Mouse (Mus musculus) liver, embryonic 16.5 days (tissue): Measurements from ENCODE around the gene Gsdma3. TPM values are rescaled to one million over a fixed set of nuclear protein-coding genes. Genes with fewer than 3 reads are reported as not detected.
A peak's percentile ranks its signal among the peaks of the same experiment; 100 is the strongest.

Source experiments
- ATAC-seq: fragments of 200-750 bp; cut with Nextera tagmentation; 2 replicates; pipeline ENCODE4 v1.8.0; 2017; ENCODE audit warnings: low read depth, mild to moderate bottlenecking, moderate number of reproducible peaks, moderate library complexity
- H3K27ac ChIP-seq: fragments of 300-500 bp; sonication (generic); 2 replicates; pipeline ENCODE4 v1.5.1; 2014; ENCODE audit warnings: mild to moderate bottlenecking, low read length
- H3K27me3 ChIP-seq: fragments of 300-500 bp; sonication (generic); 2 replicates; pipeline ENCODE4 v1.6.1; 2014; ENCODE audit warnings: low read depth, low read length, mixed read lengths; ENCODE audit not compliant: control insufficient read depth, insufficient read depth
- H3K36me3 ChIP-seq: fragments of 300-500 bp; sonication (generic); 2 replicates; pipeline ENCODE4 v1.6.1; 2014; ENCODE audit warnings: mild to moderate bottlenecking; ENCODE audit not compliant: control insufficient read depth, insufficient read depth
- H3K4me1 ChIP-seq: fragments of 300-500 bp; sonication (generic); 2 replicates; pipeline ENCODE4 v1.6.1; 2014; ENCODE audit warnings: low read depth, low read length, mixed read lengths; ENCODE audit not compliant: control insufficient read depth
- H3K4me2 ChIP-seq: fragments of 300-500 bp; sonication (generic); 2 replicates; pipeline ENCODE4 v1.6.1; 2014; ENCODE audit warnings: low read depth, low read length, mixed read lengths
- H3K4me3 ChIP-seq: fragments of 300-500 bp; sonication (generic); 2 replicates; pipeline ENCODE4 v1.5.1; 2014; ENCODE audit warnings: low read depth, mild to moderate bottlenecking, low read length
- H3K9ac ChIP-seq: fragments of 300-500 bp; sonication (generic); 2 replicates; pipeline ENCODE4 v1.6.1; 2014; ENCODE audit warnings: low read depth, low read length
- H3K9me3 ChIP-seq: fragments of 300-500 bp; sonication (generic); replicated peaks from 2 replicates; pipeline ENCODE4 v1.6.1; 2016; ENCODE audit warnings: low read length; ENCODE audit not compliant: control insufficient read depth
- WGBS: fragments of 180-500 bp; shearing (Covaris S2); extraction: QIAGEN DNeasy Blood & Tissue Kit; methylation state at CpG from one replicate; pipeline ENCODE4 v1.1.7; 2014; ENCODE audit not compliant: insufficient replicate concordance; 5-methylcytosine and 5-hydroxymethylcytosine counted together
- polyA plus RNA-seq: library from polyadenylated mRNA; unstranded; fragments of >200 nt; fragmentation: Nextera tagmentation; extraction: Ambion mirVana; gene quantifications from 2 replicates; pipeline ENCODE4 v1.2.1, GENCODE M21; 2015

Gsdma3 gene
- polyA plus RNA-seq, 1 experiment from 2014 or later, result not detected

DNA sequence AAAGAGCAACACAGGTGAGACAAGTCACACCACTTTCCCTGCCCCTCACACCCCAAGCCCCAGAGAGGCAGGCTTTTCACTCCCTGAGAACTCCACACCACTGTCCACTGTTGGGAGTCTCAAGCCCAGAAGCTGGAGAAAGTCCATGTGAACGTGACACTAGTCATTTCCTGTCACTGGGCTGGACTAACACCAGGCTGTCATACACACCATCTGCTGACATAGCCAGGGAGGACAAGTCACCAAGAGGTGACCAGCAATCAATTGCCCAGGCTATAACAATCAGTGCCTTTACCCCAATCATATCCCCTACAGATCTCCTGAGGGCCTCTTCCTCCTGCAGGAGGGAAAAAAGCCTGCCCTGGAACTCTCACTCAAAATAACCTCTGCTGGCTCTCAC is 42.0 kb upstream of the Gsdma3 start:
- peaks cover 87% of the 10 kb centered on the region for H3K4me1 ChIP-seq
- H3K4me3 ChIP-seq, result peak overlapping the region; percentile 28
- peak overlapping the region; percentile 86 for H3K4me2 ChIP-seq
- no peaks in the 10 kb centered on the region for H3K27me3 ChIP-seq
- H3K36me3 ChIP-seq, result no peaks in the 10 kb centered on the region
- peak overlapping the region; percentile 46 for H3K9ac ChIP-seq
- ATAC-seq, result no peak
- H3K9me3 ChIP-seq, result no peaks in the 10 kb centered on the region
- peak overlapping the region; percentile 99 for H3K27ac ChIP-seq
- WGBS, result 16% methylated on average over 1 of the region's 1 CpGs

- Histone ChIP-seq H3K4me3 (peak overlapping the region; percentile 89), H3K9me3 (no peaks in the 10 kb centered on the region), H3K36me3 (no peaks in the 10 kb centered on the region), H3K4me1 (peaks cover 88% of the 10 kb centered on the region), H3K27ac (peak overlapping the region; percentile 99), H3K9ac (peak overlapping the region; percentile 94), H3K4me2 (peak overlapping the region; percentile 86), H3K27me3 (no peaks in the 10 kb centered on the region)
- WGBS, result 81% methylated on average over 6 of the region's 6 CpGs
- ATAC-seq, result no peak
Measured at GRCm38 (mm10) chr11:98584629-98585177, 41.5 kb upstream of the Gsdma3 start.

DNA sequence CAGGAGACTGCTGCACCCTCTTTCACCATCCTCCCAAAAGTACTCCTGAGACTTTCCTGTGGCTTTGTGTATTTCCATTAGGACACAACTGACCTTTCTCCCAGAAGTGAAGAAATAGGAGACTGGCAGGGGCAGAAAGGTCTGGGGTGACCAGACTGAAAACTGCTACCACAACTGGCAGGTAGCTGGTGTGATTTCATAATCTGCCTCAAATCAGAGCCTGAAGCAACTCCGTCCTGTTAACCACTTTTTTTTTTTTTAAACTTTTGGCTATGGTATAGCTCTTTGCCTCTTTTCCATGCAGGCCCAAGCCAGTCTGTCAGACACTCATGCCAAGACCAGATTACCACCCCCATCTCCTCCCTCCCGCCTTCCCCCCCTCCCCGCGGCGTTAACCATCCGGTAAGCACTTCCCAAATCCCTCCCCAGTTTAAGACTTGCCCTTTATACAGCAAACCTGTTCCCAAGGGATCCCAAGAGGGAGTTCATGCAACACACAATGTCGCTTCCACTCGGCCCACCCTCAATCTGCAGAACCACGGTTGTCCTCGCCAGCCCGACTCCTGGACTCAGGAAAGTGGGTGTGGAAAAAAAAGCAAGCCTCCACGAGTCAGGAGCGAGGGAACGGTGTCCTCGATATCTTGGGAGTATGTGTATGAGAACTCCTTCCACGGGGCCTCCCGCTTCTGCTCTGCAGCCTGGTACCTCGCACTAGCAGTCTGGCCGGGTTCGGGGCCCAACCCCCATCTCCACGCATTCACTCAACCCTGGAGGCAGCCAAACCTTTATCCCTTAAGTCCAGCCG is 39.9 kb upstream of the Gsdma3 start:
- Histone ChIP-seq H3K27me3 (no peaks in the 10 kb centered on the region; the same call in 1 of the 2 replicates), H3K27ac (peak overlapping the region; percentile 93), H3K4me3 (peak overlapping the region; percentile 89), H3K36me3 (no peaks in the 10 kb centered on the region), H3K4me1 (peaks cover 72% of the 10 kb centered on the region), H3K9ac (peak overlapping the region; percentile 94), H3K4me2 (peak overlapping the region; percentile 86), H3K9me3 (no peaks in the 10 kb centered on the region)
- no peak for ATAC-seq
- 1% methylated on average over 22 of the region's 22 CpGs for WGBS

DNA sequence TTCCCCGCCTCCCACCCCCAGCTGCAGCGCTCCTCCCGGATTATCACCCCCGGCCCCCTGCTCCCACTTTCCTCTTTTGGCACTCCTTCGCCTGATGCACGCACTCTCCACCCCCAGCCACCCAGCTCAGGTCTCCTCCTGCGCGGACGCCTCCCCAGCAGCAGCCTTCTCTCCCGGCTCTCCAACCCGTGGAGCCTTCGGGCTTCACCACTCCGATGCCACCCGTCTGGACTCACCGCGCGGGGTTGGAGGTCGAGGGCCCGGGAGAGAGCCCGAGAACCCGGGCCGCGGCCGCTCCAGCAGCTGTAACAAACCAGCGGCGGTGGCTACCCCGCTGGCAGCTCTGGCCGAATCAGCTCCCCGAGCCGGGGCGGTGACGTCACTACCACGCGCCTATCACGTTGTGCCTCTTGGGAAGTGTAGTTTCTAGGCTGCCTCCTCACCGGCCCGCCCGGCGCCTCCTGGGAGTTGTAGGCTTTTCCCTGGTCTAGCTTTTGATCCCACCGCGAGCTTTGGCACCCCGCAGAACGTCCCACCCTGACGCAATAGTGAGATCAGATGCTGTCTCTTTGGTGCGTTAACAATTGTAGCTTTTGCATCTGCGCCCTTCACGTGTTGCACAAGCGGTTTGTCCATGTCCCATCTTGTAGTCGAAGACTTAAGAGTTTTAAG is 39.1 kb upstream of the Gsdma3 start, which contains the start of gene Ormdl3:
Gene Ormdl3, minus strand, starts transcription at position 477 of the 672 bp plus-strand sequence.
- Histone ChIP-seq H3K36me3 (no peaks in the 10 kb centered on the region), H3K4me1 (peaks cover 66% of the 10 kb centered on the region), H3K9ac (peak within 1 kb of the TSS; percentile 94), H3K4me3 (peak within 1 kb of the TSS; percentile 89), H3K4me2 (peak within 1 kb of the TSS; percentile 86), H3K27ac (peak within 1 kb of the TSS; percentile 93), H3K9me3 (no peaks in the 10 kb centered on the region), H3K27me3 (no peaks in the 10 kb centered on the region; the same call in 1 of the 2 replicates)
- ATAC-seq, result peak; percentile 75
- WGBS, result under 1% methylated on average over 48 of the region's 49 CpGs

DNA sequence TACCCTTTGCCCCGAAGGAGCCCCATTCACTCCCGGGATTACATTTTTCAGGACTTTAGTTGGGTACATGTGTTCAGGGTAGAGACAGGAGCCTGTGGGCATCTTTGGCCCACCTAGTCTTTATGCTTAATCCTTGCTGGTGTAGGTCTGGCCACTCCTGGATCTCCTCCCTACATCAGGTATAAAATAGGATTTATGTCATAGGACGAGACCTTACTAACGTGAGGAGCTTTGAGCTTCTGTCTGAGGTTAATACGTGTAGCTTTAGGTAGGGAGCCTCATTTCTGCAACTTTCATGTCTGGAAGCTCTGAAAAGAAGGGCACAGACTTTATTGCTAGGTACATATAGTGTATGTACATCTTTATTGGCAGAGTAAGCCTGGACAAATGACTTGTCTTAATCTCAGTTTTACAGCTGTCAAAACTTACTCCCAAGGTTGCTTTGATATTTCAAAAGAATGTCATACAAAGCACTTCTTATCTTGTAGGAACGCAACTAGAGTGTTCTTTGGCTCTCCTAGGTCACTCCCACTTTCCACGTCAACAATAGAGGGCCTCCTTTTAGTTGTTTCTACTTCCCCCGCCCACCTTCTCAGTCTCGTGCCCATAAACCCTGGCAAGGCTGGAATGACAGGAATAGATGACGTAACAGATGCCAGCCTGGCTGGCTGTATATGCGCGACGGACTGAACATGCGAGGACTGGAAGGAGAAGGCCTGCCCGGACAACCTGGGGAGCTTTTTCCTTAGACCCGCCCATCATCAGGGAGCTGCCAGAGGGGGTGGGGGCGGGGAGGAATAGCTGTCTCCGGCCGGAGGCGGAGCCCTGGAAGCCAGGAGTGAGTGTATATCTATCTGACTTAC is 38.2 kb upstream of the Gsdma3 start:
- peak overlapping the region; percentile 82 for H3K4me2 ChIP-seq
- peak; percentile 60 for ATAC-seq
- H3K36me3 ChIP-seq, result no peaks in the 10 kb centered on the region
- H3K9ac ChIP-seq, result peak overlapping the region; percentile 94
- no peaks in the 10 kb centered on the region; the same call in 1 of the 2 replicates for H3K27me3 ChIP-seq
- H3K4me3 ChIP-seq, result peak overlapping the region; percentile 89
- H3K9me3 ChIP-seq, result no peaks in the 10 kb centered on the region
- H3K27ac ChIP-seq, result peak overlapping the region; percentile 93
- H3K4me1 ChIP-seq, result peaks cover 62% of the 10 kb centered on the region
- WGBS, result 7% methylated on average over 20 of the region's 20 CpGs

GRCm38 (mm10) chr11:98588833-98589281 is 37.3 kb upstream of the Gsdma3 start:
- peak overlapping the region; percentile 44; the same call in 1 of the 2 replicates for H3K4me3 ChIP-seq
- H3K9ac ChIP-seq, result peak overlapping the region; percentile 64
- peaks cover 54% of the 10 kb centered on the region for H3K4me1 ChIP-seq
- H3K4me2 ChIP-seq, result peak overlapping the region; percentile 82
- WGBS, result 45% methylated on average over 6 of the region's 6 CpGs
- H3K27ac ChIP-seq, result peak overlapping the region; percentile 93
- ATAC-seq, result no peak
- no peaks in the 10 kb centered on the region for H3K36me3 ChIP-seq
- H3K27me3 ChIP-seq, result no peaks in the 10 kb centered on the region; the same call in 1 of the 2 replicates
- H3K9me3 ChIP-seq, result no peaks in the 10 kb centered on the region

GRCm38 (mm10) chr11:98589306-98589705 is 36.9 kb upstream of the Gsdma3 start:
- H3K27ac ChIP-seq, result peak overlapping the region; percentile 93
- 51% methylated on average over 8 of the region's 8 CpGs for WGBS
- H3K9ac ChIP-seq, result 0 out of 2 replicates have a peak overlapping the region, but pooled peaks have one; percentile 9
- no peak overlapping the region for H3K4me3 ChIP-seq
- ATAC-seq, result no peak
- H3K9me3 ChIP-seq, result no peaks in the 10 kb centered on the region
- H3K4me1 ChIP-seq, result peaks cover 50% of the 10 kb centered on the region
- peaks cover 3% of the 10 kb centered on the region; the same call in 1 of the 2 replicates for H3K27me3 ChIP-seq
- no peaks in the 10 kb centered on the region for H3K36me3 ChIP-seq
- H3K4me2 ChIP-seq, result peak overlapping the region; percentile 82; the same call in 1 of the 2 replicates
